Mouse (Mus musculus): ENCODE data around the gene Slc12a8. TPM values are rescaled to one million over a fixed set of nuclear protein-coding genes. Genes with fewer than 3 reads are reported as not detected.

The Slc12a8 gene
- total and polyA plus RNA-seq, 2 experiments from 2014 or later = 1.1 to 2.1 TPM

DNA sequence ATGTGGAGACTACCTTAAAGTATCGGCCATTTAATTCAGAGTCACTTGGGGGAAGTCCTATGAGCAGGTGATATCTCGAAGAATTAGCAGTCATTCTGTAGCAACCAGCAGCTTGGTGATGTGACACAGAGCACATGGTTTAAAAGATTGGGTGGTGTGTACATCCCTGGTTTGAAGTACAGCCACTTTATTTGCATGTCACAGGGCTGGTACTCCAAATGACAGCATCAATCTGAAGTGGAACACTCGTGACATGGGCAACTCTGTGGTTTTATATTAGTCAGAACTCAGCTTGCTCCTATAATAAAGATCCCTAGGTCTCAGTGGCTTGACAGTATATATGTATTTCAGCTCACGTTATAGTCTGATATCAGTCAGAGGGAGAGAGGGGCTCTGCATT, 155.5 kb downstream of the Slc12a8 start:
- ATAC-seq (no peak), DNase-seq (no peak)
- no peaks in the 10 kb centered on the region for H3K36me3 ChIP-seq (ENCODE audit: insufficient read depth)
- H3K4me2 ChIP-seq (ENCODE audit: low read depth) = no peak overlapping the region
- no peak overlapping the region for H3K4me3 ChIP-seq (ENCODE audit: low read depth, low read length)
- no peak for TF ChIP-seq CTCF (IDR thresholded peaks at IDR 0.05; ENCODE audit: low read depth)
- H3K27me3 ChIP-seq (ENCODE audit: insufficient read depth, low read length) = no peaks in the 10 kb centered on the region
- no peaks in the 10 kb centered on the region for H3K4me1 ChIP-seq (ENCODE audit: insufficient read depth)
- H3K9ac ChIP-seq = no peak overlapping the region
- H3K27ac ChIP-seq (ENCODE audit: low read depth, low read length) = no peak overlapping the region
- 87% methylated on average over 4 of the region's 4 CpGs for WGBS
- H3K9me3 ChIP-seq (ENCODE audit: low read length) = no peaks in the 10 kb centered on the region

DNA sequence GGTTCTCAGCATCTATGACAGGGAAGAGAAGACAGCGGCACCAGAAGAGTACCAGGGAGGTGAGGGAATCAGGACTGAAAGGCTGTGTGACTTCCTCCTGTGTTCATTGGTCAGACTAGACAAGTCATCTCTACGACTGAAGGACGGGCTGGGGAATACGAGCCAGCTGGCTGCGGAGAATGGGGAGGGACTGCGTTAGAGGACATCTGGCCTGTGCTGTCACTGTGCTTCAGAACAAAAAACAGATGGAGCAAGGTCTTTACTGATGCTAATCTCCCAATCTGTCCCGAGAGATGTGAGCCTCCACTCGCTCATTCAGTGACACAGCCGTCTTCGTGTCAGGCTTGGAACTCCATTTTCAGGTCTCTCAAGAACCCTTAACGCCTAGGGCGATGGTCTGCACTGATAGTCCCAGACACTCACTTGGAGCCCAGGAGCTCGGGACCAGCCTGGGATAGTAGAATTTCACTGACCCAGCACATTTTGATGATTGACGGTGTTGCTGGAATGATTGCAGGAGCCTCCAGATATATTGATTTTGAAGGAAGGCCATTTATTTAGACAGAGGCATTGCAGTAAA, 156.5 kb downstream of the Slc12a8 start:
- Histone ChIP-seq H3K36me3 (ENCODE audit: insufficient read depth) (no peaks in the 10 kb centered on the region), H3K9ac (no peak overlapping the region), H3K9me3 (ENCODE audit: low read length) (no peaks in the 10 kb centered on the region), H3K27me3 (ENCODE audit: insufficient read depth, low read length) (no peaks in the 10 kb centered on the region), H3K4me3 (ENCODE audit: low read depth, low read length) (no peak overlapping the region), H3K4me1 (ENCODE audit: insufficient read depth) (no peaks in the 10 kb centered on the region), H3K4me2 (ENCODE audit: low read depth) (no peak overlapping the region), H3K27ac (ENCODE audit: low read depth, low read length) (no peak overlapping the region)
- TF ChIP-seq CTCF (IDR thresholded peaks at IDR 0.05; ENCODE audit: low read depth) = no peak
- peak; percentile 83 for ATAC-seq
- peak; percentile 50 for DNase-seq
- WGBS = 50% methylated on average over 14 of the region's 14 CpGs

DNA sequence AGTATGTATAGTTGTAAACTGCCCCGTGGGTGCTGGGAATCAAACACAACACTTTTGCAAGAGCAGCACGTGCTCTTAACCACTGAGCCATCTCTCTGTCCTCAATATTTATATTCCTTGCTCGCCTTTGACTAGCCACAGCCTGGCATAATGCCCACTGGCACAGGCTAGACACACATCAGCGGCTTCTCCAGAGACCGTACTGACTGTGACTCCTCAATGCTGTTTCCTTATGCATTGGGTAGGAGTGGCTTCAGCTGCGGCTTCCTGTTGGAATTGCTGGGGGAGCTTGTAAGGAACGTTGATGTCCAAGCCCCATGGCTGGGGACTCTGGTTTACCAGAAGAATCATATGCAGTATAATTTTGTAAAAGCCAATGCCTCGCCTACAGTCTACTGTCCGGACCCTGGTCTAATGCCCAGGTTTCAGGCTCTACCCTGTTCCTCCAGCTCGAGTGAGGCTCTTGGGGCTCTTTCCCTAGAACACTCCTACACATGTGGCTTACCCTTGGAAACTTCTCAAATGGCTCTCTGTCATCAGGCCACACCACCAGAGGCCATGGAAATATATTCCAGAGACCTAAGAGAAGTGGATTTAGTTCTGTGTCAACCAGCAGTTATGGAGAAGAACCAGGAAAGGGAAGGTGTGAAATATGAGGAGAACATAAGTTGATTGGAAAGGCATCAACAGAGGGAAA, 158.2 kb downstream of the Slc12a8 start:
- TF ChIP-seq CTCF (IDR thresholded peaks at IDR 0.05; ENCODE audit: low read depth) = no peak

DNA sequence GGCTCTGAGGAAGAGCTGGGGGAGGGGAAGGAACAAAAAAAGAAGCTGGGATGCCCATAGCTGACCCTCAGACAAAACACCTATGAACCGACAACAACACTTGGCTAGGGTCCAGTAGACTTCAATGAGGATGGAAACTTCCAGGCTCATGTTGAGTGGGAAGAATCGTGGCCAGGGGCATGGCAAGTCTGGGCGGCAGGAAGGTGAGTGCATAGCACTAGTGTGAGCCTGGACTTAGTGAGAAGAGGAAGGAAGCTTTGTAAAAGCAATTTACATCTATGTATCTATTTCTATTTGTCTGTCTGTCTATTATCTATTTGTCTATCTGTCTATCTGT, 158.7 kb downstream of the Slc12a8 start:
- H3K9me3 ChIP-seq (ENCODE audit: low read length) = no peaks in the 10 kb centered on the region
- 59% methylated on average over 3 of the region's 3 CpGs for WGBS
- ATAC-seq = no peak
- no peaks in the 10 kb centered on the region for H3K36me3 ChIP-seq (ENCODE audit: insufficient read depth)
- no peaks in the 10 kb centered on the region for H3K4me1 ChIP-seq (ENCODE audit: insufficient read depth)
- no peak overlapping the region for H3K4me3 ChIP-seq (ENCODE audit: low read depth, low read length)
- no peak overlapping the region for H3K27ac ChIP-seq (ENCODE audit: low read depth, low read length)
- no peak for DNase-seq
- H3K4me2 ChIP-seq (ENCODE audit: low read depth) = no peak overlapping the region
- no peak for TF ChIP-seq CTCF (IDR thresholded peaks at IDR 0.05; ENCODE audit: low read depth)
- H3K9ac ChIP-seq = no peak overlapping the region
- no peaks in the 10 kb centered on the region for H3K27me3 ChIP-seq (ENCODE audit: insufficient read depth, low read length)

More for the DNA sequence above, 158.2 kb downstream of the Slc12a8 start:
- 82% methylated on average over 10 of the region's 10 CpGs for WGBS
- H3K4me3 ChIP-seq (ENCODE audit: low read depth, low read length) = no peak overlapping the region
- no peak overlapping the region for H3K9ac ChIP-seq
- no peak overlapping the region for H3K27ac ChIP-seq (ENCODE audit: low read depth, low read length)
- H3K9me3 ChIP-seq (ENCODE audit: low read length) = no peaks in the 10 kb centered on the region
- DNase-seq (no peak), ATAC-seq (no peak)
- no peaks in the 10 kb centered on the region for H3K36me3 ChIP-seq (ENCODE audit: insufficient read depth)
- H3K4me1 ChIP-seq (ENCODE audit: insufficient read depth) = no peaks in the 10 kb centered on the region
- H3K27me3 ChIP-seq (ENCODE audit: insufficient read depth, low read length) = no peaks in the 10 kb centered on the region
- H3K4me2 ChIP-seq (ENCODE audit: low read depth) = no peak overlapping the region

DNA sequence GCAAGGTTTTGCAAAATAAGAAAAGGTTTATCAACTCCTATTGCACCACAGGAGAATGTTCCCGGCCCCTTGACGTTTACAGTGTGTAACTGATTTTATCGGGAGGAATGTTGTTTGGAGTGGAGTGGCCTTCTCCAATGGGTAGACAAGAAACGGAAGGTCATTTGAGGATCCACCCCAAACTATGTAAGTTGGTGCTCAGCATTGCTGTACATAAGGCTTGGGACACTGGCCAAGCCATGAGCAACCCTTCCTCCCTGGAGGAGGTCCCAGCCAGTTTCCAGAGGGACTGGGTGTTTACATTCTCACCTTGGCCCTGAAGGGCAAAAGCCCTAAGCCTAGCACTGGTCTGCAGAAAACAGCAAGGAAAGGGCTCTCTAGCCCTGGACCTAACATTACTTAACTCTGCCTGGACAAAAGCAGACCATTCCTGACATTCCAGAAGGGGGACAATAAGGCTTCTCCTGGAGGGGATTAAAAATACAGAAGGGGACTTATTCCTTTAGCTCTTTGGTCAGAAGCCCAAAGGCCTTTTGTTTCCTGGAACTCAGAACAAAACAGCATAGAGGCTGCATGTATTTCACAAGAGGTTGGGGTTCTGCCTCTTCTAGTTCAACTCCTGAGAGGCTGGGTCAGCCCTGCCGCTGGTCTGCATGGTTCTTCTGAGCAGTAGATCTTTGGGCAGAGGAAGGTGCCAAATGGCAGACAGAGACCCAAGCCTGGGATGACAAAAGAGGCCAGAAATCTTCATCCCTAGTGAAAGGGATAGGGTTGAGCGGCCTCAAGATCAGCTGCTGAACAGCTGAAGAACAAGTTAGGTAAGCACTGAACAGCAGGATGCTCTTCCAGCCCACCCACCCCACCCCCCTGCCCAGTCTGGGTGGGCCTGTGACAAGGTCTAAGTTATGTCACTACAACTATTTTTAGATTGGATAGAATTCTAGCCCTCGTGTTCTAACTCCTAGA, 159.5 kb downstream of the Slc12a8 start:
- no peak overlapping the region for H3K4me3 ChIP-seq (ENCODE audit: low read depth, low read length)
- DNase-seq (no peak), ATAC-seq (no peak)
- no peak for TF ChIP-seq CTCF (IDR thresholded peaks at IDR 0.05; ENCODE audit: low read depth)
- no peak overlapping the region for H3K9ac ChIP-seq
- WGBS = 69% methylated on average over 7 of the region's 7 CpGs
- H3K36me3 ChIP-seq (ENCODE audit: insufficient read depth) = no peaks in the 10 kb centered on the region
- H3K27me3 ChIP-seq (ENCODE audit: insufficient read depth, low read length) = no peaks in the 10 kb centered on the region
- no peaks in the 10 kb centered on the region for H3K9me3 ChIP-seq (ENCODE audit: low read length)
- no peak overlapping the region for H3K4me2 ChIP-seq (ENCODE audit: low read depth)
- H3K4me1 ChIP-seq (ENCODE audit: insufficient read depth) = no peaks in the 10 kb centered on the region
- H3K27ac ChIP-seq (ENCODE audit: low read depth, low read length) = no peak overlapping the region

DNA sequence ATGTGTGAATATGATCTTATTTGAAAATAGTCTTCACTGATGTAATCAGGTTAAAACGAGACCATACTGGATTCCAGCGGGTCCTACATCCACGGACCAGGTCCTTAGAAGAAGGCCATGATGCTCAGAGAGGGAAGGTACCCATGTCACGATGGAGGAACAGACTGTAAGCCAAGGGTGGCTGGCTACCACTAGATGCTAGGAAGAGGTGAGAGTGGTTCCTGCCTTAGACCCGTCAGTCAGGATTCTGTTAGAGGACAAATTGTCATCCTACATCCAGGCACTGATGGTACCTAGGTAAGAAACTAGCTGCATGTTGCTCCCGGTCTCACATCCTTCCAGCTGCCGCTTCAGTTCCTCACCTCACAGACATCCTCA, 160.2 kb downstream of the Slc12a8 start:
- Histone ChIP-seq H3K36me3 (ENCODE audit: insufficient read depth) (no peaks in the 10 kb centered on the region), H3K4me1 (ENCODE audit: insufficient read depth) (no peaks in the 10 kb centered on the region), H3K4me2 (ENCODE audit: low read depth) (no peak overlapping the region), H3K9ac (no peak overlapping the region), H3K27ac (ENCODE audit: low read depth, low read length) (no peak overlapping the region), H3K4me3 (ENCODE audit: low read depth, low read length) (no peak overlapping the region), H3K27me3 (ENCODE audit: insufficient read depth, low read length) (no peaks in the 10 kb centered on the region), H3K9me3 (ENCODE audit: low read length) (no peaks in the 10 kb centered on the region)
- ATAC-seq (no peak), DNase-seq (no peak)
- no peak for TF ChIP-seq CTCF (IDR thresholded peaks at IDR 0.05; ENCODE audit: low read depth)
- 92% methylated on average over 7 of the region's 7 CpGs for WGBS

DNA sequence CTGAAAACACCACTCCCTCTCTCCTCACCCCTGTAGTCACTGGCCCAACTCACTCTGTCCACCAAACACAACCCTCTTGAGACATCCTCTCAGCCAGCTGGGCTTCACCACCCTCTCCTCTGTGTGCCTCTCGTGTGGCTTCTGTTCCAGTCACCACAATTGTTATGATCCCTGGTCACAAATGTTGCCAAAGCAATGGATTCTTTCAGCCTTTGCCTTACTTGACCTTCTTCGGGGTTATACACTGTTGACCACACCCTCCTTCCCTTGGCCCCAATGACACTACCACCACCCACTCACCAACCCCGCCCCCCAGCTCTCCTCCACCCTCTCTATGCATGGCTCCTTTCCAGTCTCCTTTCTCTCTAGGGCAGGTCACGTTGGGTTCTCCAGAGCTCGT, 160.8 kb downstream of the Slc12a8 start:
- Histone ChIP-seq H3K4me1 (ENCODE audit: insufficient read depth) (no peaks in the 10 kb centered on the region), H3K36me3 (ENCODE audit: insufficient read depth) (no peaks in the 10 kb centered on the region), H3K9ac (no peak overlapping the region), H3K9me3 (ENCODE audit: low read length) (no peaks in the 10 kb centered on the region), H3K4me2 (ENCODE audit: low read depth) (no peak overlapping the region), H3K27ac (ENCODE audit: low read depth, low read length) (no peak overlapping the region), H3K27me3 (ENCODE audit: insufficient read depth, low read length) (no peaks in the 10 kb centered on the region), H3K4me3 (ENCODE audit: low read depth, low read length) (no peak overlapping the region)
- ATAC-seq (no peak), DNase-seq (no peak)
- no peak for TF ChIP-seq CTCF (IDR thresholded peaks at IDR 0.05; ENCODE audit: low read depth)
- WGBS = 87% methylated on average over 5 of the region's 5 CpGs

All from forebrain, postnatal 0 days (tissue).